Mouse (Mus musculus) layer of hippocampus, postnatal 36 days (tissue): ENCODE data around the gene Slc4a1ap. TPM values are rescaled to one million over a fixed set of nuclear protein-coding genes. Genes with fewer than 3 reads are reported as not detected.
"Not testable (repeated sequence)": the region's sequence is repeated elsewhere in the genome, so short reads cannot be mapped to it uniquely, and the experiment has no call there.

Source experiments
- DNase-seq, 2 experiments: peaks; one replicate each; pipeline ENCODE4 v3.0.0; 2022
- total RNA-seq, 2 experiments: library from RNA; stranded (reverse); gene quantifications; 2 replicates each; pipeline ENCODE4 v1.2.3; 2021

The Slc4a1ap gene
- total RNA-seq, 2 experiments from 2014 or later, result 55.7 to 57.1 TPM

DNA sequence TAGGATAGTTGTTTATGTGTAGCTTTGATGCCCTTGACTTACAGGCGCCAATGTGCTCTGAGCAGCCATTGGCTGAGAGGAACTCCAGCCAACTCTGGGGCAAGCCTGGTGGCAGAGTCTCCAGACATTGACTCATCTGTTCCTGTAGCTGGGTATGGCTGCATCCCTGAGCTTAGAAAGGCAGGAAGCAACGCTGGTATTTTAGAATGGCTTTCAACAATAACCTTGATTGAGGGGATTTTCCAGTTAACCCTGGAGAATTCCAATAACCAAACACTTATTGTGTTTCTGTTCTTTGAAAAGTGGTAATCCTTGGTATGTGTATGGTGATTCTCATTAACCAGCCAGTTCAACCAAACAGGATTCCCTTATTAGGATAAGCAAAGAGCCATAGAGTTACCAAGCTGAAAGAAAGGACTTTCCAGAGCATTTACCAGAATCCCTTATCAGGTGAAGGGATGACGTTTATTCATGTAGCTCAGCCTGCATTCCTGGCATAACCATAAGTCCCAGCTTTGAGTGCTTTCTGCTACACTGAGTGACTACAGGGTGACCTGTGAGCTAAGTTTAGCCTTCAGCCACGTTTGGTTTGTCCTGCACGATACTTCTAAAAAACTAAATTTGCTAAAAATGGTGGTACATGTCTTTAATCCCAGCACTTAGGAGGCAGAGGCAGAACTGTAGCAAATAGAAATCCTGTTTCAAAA, 41.3 kb downstream of the Slc4a1ap start:
- no peak for DNase-seq

- DNase-seq, result peak; percentile 25 to 38
These were observed 44.3 kb downstream of the Slc4a1ap start for GRCm38 (mm10) chr5:31571023-31571608.

GRCm38 (mm10) chr5:31573722-31574121, 46.9 kb downstream of the Slc4a1ap start:
- DNase-seq, result no peak

DNA sequence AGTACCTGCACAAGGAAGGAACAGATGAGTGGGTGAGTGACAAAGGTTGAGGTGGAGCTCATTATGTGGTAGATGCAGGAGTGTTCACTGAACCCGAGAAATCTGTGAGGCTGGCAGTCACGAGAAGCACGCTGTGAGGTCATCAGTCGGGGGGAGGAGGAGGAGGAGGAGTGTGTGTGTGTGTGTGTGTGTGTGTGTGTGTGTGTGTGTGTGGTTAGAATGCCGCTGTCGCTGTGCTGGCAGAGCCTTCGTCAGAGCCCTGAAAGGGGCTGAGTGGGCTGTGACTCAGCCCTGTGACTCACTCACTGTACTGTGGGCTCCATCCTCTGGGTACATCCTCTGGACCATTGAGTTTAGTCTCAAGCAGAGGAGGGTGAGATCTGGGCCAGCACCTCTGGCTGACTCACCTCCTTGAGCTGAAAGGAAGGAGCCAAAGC, 49.8 kb downstream of the Slc4a1ap start:
- peak in 1 of 2 experiments; percentile 17 for DNase-seq

DNA sequence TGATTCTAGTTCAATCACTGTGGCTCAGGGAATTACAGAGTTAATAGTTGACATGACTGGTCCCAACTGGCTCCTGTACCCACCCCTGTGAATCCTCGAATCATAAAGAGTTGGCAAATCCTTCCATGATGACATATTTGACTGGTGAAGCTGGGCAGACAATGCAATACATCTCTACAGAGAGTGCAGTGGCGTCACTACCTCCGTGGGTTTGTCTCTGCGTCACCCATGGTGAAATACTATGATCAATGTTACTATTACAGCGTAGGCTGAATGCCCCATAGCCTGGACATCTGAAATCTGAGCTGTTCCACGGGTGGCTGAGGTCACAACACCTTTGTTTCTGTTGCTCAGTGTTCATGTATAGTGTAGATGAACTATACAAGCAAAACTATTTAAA, 54.5 kb downstream of the Slc4a1ap start:
- DNase-seq, result no peak

- DNase-seq, result no peak
These were observed 55.1 kb downstream of the Slc4a1ap start for GRCm38 (mm10) chr5:31581932-31582331.

DNA sequence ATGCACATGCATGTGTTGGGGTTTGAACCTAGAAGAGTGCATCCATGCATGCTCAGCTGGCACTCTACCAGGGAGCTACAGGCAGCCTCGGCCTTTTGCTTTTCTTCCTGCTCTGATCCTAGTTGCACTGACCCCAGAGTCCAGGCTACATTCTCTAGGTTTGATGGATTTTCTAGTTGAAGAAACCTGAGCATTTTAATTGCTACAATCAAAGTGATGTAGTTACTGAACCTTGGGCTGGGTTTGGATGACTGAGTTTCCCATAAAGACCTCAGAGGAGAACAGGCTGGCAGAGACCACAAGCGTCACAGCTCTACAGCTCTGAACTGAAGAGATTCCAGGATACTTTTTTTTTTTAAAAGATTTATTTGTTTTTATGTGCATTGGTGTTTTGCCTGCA, 56.5 kb downstream of the Slc4a1ap start:
- DNase-seq, result no peak

DNA sequence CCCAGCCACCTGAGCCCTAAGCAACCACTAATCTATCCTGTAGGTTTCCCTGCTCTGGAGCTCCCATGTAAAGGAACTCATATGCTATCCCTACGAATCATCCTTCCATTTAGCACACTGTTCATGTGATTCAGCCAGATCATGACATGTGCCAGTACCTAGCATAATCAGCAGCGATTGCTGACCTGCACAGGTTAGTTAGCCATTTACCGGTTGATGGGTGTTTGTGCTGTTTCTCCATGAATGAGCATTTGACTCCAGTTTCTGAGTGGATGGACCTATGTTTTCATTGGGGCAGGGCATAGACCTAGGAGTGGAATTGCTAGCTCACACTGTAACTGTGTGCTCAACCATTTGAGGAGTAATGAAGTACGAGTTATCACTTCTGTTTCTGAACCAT, 58.7 kb downstream of the Slc4a1ap start:
- no peak for DNase-seq

DNA sequence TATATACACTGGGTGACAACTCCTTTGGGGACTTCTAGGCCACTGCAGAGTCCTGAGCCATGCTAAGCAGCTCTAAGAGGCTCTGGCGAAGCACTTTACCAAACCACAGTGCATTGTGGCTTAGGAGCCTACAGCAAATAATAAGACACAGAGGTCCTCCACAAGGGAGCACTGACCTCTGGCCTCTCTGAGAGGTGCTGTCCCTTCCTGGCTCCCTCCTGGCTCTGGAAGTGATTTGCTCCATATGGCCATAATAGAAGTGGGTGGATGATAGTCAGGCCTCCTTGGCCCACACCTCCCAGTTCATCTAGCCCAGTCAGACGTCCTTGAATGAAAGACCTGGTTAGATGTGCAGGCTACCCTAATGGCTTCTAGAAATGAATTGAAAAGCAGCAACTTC, 61.2 kb downstream of the Slc4a1ap start:
- DNase-seq, result no peak

DNA sequence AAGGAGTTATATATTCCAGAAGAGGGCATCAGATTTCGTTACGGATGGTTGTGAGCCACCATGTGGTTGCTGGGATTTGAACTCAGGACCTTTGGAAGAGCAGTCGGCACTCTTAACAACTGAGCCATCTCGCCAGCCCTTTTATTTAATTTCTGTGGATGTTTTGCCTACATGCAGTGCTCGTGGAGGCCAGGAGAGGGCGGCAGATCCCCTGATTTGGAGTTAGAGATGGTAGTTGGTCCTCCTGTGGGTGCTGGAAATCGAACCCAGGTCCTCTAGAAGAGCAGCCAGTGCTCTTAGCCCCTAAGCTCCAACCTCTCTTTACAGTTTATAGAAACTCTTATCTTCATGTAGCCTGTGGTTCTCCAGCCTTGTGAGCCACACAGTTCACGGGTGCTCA, 61.9 kb downstream of the Slc4a1ap start:
- DNase-seq, result not testable (repeated sequence)

GRCm38 (mm10) chr5:31589711-31590319, 63.0 kb downstream of the Slc4a1ap start:
- DNase-seq, result peak in 1 of 2 experiments; percentile 33

DNA sequence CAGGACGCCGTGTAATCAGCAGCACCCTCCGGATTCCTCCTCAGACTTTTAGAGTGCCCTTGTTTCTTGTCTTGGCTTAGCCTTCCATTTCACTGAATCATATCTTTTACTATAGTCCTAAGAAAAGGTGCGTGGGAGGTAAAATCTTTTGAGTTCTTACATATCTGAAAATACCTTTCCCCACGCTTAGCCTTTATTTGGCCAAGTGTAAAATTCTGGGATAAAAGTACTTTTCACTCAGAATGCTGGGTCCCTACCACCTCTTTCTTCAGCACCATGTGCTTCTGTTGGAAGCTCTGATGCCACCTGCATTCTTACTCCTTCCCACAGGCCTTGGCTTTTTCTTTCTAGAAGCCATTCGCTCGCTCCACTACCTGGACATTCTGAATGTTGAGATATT, 64.3 kb downstream of the Slc4a1ap start:
- no peak for DNase-seq

DNA sequence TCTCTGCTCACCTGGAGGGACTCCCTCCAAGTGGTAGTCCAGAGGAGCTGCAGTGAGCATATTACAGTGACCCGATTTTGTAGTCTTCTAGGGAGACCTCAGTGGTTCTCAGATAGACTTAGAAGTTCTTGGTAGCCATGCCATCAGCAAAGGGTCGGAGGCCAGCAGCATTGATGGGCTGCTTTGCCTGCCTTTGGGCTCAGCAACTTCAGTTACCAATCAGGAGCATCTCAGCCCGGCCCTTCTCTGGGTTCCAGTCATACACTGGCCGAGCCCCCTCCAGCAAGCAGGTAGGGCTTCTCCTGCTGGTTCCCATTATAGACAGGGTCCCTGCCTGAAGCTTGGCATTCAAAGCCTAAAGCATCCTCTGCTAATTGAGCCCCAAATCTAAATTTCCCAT, 69.1 kb downstream of the Slc4a1ap start:
- DNase-seq, result no peak

DNA sequence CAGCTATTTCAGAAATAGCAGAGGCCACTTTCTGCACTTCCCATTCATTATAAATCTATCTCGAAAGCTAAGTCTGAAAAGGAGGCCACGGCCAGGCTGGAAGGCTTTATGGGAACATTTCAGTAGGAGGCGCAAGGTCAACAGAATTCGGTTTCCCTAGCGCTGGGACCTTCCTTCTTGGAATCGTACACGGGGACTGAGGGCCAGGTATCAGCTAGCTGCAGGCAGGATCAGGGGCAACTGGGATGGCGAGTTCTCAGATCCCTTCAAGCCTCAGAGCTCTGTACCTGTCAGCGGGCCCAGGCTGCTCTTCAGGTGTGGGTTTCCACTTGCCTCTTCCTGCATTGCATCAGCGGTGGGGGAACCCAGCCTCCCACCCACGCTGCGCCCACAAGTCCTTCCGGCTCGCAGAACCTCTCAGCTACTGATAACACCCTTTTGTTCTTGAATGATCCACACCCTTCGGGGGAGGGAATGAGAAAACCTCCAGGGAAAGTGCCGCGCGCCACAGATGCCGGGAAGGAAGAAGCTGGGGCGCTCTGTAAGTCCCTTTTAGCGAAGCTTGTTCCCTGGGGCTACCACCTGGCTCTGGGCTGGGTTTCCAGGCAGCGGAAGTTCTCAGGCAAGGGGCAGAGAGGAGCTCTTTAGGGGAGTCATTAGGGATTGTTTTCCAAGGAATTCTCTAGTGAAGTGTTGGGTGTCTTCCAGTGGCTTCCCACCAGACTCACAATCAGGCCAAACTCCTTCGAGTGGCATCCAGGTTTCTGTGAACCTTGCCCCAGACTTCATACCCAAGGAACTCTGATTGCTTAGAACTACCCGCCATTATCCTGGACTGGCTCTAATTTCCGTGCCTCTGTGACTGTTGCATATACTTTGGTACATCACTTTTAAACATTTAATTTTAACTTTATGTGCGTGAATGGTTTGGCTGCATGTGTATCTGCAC, 70.0 kb downstream of the Slc4a1ap start, which contains the start of gene Mrpl33:
TSS of gene Mrpl33 (plus strand) at position 455 of the 949 bp plus-strand sequence.
- DNase-seq, result peak in 1 of 2 experiments; percentile 15

DNA sequence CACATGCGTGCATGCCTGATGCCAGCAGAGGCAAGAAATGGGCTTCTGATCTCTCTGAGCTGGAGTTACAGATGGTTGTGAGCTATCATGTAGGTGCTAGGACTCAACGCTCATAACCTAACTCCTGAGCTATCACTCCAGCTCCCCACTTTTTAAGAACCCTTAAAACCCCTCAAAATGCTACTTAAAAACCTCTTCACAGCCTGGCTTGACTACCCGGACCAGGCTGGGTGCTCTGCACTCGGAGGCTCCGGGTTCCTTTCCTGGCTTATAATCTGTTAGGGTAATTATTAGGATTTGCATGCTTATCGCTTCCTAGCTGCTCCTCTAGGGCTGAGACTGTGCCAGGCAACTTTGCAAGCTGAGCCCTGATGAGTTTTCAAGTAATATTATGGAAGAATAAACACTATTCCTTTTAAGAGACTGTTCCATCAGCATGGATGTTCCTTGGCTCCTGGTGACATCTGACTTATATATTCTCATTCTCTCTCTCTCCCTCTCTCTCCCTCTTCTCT, 70.7 kb downstream of the Slc4a1ap start:
- DNase-seq, result no peak

DNA sequence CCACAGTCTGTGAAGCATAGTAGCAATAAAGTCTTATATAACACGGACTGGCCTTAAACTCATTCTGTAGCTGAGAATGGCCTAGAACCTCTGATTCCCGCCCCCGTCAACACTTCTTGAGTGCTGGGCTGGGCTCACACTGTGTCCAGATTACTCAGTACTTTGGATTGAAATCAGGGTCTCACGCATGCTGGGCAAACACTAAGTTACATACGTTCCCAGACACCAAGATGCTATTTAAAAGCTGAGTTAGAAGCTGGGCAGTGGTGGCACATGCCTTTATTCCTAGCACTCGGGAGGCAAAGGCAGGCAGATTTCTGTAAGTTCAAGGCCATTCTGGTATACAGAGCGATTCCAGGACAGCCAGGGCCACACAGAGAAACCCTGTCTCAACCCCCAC, 71.3 kb downstream of the Slc4a1ap start:
- DNase-seq, result no peak

GRCm38 (mm10) chr5:31598579-31598978, 71.8 kb downstream of the Slc4a1ap start:
- DNase-seq, result no peak

GRCm38 (mm10) chr5:31599161-31599560, 72.4 kb downstream of the Slc4a1ap start:
- no peak for DNase-seq

DNA sequence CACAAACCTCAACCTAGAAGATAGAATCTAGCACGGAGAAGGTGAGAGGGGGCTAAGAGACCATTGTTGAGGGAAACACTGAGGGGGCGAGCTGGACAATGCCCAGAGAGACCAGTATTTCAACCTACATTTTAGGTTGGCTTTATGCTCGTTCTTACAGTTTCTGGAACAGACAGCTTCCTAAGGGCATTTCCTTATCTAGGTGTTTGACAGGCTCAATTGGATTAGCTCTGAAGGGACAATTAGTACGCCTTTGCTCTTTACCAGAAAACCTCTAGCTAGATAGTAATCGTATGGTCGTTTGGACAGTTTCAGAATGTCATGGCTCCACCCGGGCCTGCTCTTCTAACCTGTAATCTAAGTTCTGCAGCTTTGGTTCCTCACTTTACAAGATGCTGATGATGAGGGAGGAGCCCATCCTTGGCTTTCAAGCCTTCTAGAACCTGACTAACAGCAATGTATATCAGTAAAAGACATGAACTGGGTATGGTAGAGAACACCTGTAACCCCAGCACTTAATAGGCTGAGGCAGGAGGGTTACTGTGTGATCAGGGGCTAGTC, 74.4 kb downstream of the Slc4a1ap start:
- DNase-seq, result no peak

GRCm38 (mm10) chr5:31602377-31602776, 75.6 kb downstream of the Slc4a1ap start:
- DNase-seq, result peak; percentile 12 to 14

DNA sequence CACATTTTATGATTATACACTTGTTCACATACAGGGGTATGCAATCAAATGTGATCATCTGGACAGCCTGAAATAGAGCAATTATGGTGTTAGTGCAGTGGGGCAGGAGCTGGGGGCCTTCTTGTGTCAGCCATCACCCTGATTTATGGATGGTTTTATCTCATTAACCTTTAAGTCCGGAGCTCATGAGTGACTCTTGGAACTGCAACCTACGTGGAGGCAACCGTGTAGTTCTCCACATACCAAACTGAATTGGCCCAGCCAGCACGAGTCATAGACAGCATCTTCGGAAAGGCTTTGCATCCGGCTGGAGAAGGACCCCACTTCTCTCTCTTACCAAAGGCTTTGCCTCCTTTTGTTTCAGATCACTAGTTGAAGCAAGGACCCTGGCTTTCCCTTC, 77.0 kb downstream of the Slc4a1ap start:
- DNase-seq, result no peak

DNA sequence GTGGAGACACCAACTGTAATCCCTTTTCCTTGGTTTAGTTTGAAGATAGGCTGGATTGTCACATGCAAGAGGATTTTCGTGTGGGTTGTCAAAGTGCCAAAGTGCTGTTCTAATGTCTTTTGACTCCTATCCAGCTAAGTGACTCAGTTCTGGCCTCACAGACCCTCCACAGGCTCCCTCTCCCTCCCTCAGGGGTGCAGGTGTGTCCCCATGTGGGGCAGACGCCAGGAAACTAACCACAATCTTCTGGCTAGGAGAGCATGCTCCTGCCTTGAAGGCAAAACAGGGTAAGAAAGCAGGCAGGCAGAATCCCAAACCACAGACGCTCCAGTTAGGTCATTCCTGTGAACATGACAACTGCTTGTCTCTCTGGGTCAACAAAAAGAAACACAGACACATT, 79.4 kb downstream of the Slc4a1ap start:
- no peak for DNase-seq
